Mouse (Mus musculus): ENCODE data around the gene Ganc.

The Ganc gene

DNA sequence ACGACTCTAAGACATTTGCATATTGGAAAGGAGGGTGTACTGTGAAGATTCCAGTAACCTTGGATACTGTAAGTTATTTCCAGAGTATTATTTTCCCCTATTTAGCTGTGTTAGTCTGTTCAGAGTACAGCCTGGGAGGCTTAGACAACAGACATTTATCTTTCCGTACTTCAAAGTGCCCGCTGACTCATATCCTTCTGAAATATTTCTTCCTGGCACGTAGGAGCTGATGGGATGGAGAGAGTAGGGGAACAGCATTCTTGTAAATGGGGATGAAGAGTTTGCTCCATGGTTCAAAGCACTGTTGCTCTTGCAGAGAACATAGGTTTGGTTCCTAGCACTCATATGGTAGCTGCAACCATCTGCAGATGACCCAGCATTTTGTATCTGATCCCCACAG lies 48.9 kb downstream of the Ganc start:
- no peak for DNase-seq (ENCODE audit: low spot score)

DNA sequence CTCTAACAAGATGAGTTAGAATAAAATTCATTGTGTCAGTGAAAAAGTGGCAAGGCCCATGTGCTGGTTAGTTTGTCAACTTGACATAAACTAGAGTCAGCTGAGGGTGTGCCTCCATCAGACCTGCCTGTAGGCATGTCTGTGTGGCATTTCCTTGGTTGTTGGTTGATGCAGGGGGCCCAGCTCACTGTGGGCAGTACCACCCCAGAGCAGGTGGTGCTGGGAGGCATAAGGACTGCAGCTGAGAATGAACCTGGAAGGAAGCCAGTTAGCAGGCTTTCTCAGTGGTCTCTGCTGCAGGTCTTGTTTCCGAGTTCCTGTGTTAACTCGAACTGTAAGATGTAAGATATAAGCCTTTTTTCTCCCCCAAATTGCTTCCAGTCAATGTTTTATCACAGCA lies 51.3 kb downstream of the Ganc start:
- no peak for DNase-seq (ENCODE audit: low spot score)

DNA sequence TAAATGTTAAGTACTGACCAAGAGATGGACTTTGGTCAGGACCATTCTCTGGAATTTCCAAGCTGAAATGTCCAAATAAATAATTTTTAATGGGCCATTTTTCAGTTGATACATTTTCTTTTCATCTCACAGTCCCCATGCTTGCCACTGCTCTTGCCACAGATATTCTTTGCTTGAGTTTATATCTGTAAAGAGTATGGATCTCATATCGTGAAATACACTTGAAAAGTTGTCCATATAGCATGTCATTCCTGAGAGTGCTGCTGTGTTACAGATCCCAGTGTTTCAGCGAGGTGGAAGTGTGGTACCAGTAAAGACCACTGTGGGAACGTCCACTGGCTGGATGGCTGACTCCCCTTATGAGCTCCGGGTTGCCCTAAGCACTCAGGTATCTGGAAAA lies 52.0 kb downstream of the Ganc start, which contains the start of gene Capn3:
Gene Capn3 (plus strand): TSS at position 301 of the 400 bp plus-strand sequence.
- DNase-seq (ENCODE audit: low spot score): no peak

DNA sequence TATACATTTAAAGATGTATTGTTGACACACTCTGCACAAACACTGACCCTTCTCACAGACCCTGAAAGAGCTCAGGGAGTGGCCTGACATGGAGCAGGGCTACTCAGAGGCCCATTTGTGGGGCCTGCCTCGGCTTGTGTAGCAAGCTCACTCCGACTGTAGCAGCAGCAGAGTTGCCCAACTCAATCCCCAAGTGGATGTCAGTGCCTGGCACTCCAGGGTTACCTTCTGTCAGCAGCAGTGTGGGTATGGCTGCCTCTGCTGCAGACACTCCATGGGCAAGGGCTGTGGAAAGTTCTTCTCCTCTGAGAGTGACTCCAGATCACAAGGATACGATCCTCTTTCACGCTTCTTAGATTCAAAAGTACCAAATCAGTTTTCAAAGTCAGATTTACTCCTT lies 56.5 kb downstream of the Ganc start:
- DNase-seq (ENCODE audit: low spot score): no peak

DNA sequence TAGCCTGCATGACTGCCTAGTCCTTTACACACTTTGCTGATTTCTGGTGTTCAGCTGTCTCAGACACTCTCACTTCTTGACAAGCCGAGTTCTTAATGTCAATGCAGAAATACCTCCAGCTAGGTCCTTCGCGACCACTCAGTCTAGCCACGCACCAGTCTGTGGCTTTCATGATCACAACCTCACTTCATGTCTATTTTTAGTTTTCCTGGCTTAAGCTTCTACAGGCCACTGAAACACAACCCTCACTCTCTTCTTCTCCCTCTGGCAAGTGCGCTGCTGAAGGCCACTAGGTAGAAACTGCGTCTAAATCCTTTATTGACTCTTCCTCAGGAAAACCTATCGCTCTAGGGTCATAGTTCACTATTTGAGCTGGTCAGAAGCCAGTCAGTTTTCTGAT lies 59.6 kb downstream of the Ganc start:
- DNase-seq (ENCODE audit: low spot score): no peak

DNA sequence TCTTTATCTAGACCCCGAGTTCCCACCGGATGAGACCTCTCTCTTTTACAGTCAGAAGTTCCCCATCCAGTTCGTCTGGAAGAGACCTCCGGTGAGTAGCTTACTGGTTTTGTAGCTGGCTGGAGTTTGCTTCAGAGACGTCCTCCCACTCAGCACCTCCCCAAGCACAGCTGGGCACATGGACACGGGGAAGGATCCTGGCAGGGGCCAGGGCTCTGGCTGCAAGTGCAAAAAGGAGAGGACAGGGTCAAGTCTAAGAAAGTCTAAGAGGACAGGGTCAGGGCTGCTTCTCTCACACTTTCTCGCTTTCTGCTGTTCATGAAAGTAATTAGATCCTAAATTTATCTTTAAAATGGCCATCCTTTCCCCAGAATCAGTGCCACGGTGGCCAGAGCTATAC lies 60.4 kb downstream of the Ganc start:
- DNase-seq (ENCODE audit: low spot score): no peak

DNA sequence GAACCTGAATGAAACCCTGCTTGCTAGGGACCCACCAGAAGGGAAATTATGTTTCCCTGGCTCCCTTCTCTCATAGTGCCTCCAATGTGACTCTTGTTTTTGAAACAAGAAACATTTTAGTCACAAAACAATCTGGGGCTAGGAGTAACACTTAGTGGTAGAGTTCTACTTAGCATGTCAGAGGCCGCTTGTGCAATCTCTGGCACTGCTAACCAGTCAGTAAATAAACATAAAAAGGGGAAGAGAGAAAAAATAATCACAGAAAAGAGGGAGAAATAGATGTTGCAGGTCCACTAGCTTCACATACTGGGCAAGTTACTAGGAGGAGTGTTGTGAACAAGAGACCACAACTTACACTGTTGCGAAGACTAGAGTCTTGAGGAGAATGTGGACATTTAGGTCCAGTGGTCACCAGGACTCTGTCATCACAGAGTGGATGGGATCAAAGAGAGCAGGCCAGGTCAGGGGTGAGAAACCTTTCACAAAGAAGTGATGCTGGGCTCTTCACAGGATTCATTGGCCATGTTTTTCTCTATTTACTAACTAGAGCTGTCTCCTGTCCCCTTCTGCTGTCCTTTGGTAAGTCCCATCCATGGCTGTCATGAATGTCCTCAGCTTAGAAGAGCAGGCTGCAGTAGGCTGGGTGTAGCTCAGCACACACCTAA lies 61.2 kb downstream of the Ganc start:
- DNase-seq (ENCODE audit: low spot score): no peak

DNA sequence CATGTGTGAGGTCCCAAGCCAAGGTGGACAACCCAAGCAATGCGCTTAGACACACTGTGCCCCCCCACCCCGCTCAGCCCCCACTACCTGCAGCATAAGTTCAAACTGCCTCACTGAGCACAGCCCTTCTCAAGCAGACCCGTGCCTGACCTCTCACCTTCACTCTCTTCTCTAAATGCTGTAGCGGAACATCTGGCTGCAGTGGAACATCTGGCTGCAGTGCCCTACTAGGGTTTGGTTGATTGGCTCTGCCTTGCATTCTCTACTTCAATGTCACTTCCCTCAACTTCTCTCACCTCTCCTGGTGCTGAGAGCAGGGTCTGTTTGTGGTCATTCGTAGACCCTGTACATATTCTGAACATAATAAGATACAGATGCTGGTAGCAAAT lies 61.7 kb downstream of the Ganc start:
- DNase-seq (ENCODE audit: low spot score): no peak

DNA sequence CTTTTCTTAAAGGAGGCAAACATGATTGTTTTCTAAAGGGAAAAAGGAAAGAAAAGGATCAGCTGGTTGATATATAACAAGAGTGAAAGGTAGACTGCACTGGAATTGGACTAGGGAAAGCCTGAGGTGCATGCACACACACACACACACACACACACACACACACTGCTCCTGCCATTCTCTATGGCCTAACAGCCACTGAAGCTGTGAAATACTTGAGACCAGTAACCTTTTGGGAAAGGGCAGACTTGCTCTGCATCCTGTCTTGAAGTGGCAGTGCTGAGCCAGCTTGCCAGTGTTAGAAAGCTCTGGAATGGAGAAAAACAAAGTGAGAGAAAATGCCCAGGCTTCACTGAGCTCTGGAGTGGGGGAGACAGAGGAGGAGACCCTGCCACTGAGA lies 64.3 kb downstream of the Ganc start:
- DNase-seq (ENCODE audit: low spot score): no peak

DNA sequence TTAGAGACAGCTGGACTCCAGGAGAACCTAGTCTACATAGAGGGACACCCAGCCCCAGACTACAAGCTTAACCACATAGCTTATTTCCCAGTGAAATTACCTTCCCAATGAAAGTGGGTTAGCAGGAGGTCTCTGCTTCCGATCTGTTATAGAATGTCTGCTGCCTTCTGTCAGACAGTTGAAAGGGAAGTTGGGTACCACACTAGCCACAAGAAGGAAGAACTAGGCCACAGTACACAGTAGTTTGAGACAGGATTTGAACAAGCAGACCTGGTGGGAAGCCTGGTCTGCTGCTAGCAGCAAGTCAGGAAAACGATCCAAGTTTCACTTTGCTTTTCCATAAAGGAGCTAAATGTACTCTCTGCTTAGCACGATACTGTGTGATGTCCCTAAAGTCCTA lies 65.5 kb downstream of the Ganc start:
- DNase-seq (ENCODE audit: low spot score): no peak

DNA sequence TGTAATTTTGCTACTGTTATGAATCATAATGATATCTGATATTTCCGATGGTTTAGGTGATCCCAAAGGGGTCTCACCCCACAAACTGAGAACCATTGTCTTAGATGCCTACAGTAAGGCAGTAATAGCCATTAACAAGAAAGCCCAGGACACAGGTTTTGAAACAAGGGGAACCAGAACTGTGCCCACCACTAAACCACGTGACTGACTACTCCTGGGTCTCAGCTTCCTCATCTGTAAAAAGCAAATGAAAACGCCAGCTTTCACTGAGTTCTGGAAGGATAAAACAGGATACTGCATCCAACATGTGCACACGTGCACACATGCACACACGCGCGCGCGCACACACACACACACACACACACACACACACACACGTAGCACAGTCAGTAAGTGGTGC lies 66.0 kb downstream of the Ganc start:
- DNase-seq (ENCODE audit: low spot score): no peak

DNA sequence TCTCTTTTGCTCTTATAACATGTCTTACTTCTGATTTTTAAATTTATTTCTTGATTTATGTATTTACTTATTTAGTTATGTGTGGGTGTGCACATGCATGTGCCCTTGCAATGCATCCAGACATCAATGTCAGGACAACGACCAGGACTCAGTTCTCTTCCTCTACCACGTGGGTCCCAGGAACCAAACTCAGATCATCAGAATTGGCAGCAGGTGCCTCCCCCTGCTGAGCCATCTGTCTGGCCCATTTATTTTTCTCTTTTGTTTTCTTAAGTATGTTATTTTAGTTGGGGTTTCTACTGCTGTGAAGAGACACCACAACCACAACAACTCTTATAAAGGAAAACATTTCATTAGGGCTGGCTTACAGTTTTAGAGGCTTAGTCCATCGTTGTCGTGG lies 67.2 kb downstream of the Ganc start:
- no peak for DNase-seq (ENCODE audit: low spot score)

DNA sequence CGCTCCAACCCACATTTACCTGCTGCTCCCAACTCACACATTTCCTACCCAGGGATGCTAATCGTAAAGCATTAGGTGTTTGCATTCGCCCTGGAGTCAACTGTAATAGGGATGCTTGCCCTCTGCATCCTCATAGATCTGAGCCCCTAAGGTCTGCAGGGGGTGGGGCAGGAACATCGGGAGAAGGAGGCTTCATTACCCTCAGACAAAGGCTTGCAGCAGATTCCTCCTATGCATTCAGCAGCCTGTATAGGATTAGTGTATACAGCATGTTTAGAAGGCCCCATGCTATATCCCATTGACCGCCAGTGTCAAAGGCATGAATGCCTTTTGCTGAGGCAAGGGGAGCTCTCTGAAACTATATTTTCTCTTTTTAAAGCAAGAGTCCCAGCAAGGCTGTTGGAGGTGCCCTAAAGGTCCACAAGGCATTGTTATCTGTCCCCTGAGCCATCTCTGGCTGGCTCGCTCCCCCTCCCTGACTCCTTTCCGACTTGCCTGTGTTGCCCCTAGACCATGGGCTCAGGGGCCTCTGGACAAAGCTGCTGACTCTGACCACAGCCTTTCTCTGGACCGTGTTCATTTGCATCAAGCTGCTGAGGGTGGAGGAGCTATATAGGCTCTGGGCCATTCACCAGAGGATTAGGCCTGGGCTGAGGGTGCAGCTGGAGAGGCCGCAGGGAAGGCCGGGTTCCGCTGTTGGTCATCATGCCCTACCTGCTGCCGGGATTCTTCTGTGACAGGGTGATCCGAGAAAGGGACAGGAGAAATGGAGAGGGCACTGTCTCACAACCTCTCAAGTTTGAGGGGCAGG lies 72.8 kb downstream of the Ganc start:
- no peak for DNase-seq (ENCODE audit: low spot score)

DNA sequence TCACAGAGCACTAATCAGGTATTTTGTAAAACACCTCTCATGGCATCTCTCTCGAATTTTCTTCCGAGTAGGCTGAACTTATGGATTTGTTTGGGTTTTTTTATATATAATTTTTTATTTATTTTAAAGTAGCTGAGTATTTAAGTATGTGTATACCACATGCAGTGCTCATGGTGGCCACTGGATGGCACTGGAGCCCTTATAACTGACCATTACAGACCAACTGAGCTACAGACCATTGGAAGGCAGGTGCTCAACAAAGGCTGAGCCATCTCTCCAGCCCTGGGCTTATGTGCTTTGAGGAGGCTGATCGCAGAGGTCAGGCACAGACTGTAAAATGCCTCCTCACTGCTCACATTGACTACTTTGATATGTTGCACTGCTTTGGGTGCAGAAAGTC lies 74.9 kb downstream of the Ganc start:
- DNase-seq (ENCODE audit: low spot score): peak; percentile 61

DNA sequence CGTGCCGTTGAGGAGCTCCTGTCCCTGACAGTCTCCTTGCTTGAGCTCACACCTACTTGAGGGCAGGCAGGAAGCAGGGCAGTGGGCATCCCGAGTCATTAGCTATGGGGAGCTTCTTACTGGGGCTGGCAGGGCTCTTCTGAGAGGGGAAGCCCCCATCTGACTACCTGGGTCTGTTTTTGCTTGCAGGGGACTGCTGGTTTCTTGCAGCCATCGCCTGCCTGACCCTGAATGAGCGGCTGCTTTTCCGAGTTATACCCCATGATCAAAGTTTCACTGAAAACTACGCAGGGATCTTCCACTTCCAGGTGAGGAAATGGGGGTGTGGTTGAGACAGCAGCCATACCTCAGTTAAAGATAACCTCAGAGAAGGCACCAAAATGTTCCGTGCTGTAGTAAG lies 78.2 kb downstream of the Ganc start:
- DNase-seq (ENCODE audit: low spot score): no peak

DNA sequence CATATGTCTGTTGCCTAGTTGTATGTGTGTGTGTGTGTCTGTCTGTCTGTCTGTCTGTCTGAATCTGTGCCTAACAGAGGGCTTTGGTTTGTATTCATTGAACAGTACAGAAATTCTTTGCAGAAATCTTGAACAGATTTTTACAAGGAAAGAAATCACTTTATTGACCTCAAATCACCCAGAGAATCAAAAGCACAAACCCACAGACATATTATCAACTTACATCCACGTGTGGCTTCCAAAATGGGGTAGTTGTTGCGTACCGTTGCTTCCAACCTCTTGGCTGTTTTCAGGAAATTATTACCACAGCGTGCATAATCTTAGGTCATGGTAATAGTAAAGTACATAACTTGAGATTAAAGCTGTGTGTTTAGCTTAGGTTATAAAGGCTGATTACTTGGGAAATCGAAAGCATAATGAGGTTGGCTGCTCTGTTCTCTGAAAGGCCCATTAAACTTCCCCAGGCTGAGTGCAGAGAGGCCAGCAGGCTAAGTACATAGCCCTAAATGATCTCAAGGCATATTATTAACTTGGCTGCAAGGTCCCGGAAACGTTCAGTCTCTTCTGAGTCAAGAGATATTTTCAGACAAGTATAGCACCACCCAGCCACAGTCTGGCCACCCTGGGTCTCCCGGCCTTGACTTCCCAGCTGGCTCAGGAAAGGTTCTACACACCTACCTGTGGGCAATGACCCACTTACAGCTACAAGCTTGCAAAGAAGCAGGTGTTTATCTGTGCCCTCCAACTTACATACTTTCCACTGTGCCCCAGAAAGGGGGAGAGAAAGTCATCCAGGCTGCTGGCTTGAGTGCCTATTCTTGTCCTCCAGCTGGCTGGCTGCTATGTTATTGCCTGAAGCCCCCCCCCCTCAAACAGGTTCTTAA lies 79.1 kb downstream of the Ganc start:
- DNase-seq (ENCODE audit: low spot score): no peak

DNA sequence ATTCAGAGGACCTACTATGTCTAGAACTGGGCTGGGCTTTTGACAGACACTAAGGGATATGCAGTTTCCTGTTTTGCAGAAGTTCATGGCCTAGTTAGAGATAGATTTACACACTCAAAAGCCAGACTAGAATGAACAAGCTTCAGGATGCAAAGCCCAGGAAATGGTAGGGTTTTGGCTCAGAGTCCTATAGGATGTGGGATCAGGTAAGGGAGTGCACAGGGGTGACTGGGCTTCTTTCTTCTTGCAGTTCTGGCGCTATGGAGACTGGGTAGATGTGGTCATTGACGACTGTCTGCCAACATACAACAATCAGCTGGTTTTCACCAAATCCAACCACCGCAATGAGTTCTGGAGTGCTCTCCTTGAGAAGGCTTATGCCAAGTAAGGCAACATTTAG lies 80.5 kb downstream of the Ganc start:
- DNase-seq (ENCODE audit: low spot score): no peak

DNA sequence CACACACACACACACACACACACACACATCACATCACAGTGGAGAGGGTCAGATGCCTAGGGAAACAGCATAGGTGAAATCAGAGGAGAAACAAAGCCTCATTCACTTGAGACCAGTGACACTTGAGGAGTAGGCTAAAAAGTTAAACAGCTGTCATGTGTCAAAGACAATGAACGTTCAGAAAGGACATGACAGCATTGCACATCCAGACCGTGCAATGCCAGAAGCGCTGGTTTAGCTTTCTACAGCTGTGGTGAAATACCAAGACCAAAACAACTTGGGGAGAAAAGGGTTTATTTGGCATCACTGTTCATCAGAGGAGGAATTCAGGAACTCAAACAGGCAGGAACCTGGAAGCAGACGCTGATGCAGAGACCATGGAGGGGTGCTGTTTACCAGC lies 89.6 kb downstream of the Ganc start:
- DNase-seq (ENCODE audit: low spot score): no peak

DNA sequence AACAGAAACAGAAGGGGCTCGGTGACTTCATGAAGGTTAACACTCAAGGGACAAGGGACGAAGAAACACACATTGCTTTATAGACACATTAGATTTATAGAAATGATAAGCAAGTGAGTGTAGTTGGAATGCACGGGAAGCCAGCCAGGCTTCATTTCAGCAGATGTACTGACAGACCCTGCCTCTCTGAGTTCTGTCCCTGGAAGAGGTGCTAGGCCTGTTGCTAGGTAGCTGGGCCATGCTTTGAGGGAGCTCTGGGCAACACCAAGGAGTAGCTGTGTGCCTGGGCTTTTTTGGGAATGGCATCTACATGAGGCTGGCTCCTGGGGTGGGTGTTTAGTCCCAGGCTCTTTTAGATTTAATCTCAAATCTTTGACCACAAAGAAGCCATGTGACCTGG lies 92.8 kb downstream of the Ganc start:
- DNase-seq (ENCODE audit: low spot score): no peak

DNA sequence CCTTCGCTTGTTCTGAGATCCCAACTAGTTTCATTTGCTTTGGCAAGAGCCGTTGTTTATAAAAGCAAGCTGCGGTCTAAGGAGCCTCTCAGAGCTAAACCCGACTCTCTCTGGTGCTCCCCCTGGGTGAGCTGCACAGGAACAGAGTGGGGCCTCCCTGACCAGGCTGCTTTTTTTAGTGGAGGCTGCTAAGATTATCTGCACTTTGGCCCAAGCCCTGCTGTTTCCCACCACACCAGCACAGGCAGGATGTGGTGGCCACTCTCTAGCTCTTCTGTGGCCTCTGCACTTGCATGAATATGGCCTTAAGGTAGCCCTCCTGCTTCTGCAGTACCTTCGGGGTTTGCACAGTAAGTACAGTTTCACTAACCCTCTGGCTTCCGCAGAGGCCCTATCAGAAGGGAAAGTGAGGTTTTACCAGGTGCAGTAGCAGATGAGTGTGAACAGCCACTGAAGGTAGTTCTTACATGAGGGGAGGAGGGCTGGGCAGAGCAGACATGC lies 96.3 kb downstream of the Ganc start:
- DNase-seq (ENCODE audit: low spot score): peak; percentile 50

DNA sequence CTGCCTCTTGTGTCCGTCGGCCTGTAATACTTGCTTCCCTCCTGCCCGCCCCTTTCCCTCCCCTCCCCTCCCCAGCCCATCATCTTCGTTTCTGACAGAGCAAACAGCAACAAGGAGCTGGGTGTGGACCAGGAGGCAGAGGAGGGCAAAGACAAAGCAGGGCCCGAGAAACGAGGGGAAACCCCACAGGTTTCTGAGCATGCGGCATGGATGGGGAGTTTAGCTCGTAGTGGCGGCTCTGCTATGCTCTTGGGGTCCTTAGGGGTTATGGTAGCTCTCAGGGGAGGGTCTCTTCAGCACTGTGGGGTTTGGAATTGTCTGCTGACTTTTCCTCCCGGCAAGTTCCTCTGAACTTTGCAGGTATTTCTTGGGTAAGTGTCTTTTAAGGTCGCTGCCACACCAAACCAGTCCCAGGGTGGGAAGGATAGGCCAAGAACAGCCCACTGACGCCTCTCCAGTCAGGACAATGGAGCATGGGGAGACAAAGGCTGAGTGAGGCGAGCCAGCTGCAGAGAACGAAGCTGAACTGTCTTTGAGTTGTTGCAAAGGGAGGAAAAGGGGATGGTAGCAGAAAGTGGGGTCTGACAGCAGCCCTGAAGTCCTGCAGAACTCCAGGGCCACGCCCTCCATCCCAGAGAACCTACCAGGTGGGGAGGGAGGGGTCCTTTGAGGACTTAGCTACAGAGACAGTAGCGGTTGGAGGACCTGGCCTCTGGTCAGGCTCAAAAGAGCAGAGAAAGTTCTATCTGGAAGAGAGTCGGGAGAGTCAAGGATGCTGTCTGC lies 97.6 kb downstream of the Ganc start:
- DNase-seq (ENCODE audit: low spot score): no peak
